Mouse (Mus musculus) forebrain, embryonic 14.5 days (tissue): ENCODE measurements around the gene Nup155. TPM values are rescaled to one million over a fixed set of nuclear protein-coding genes. Genes with fewer than 3 reads are reported as not detected.
A peak's percentile ranks its signal among the peaks of the same experiment; 100 is the strongest.
"Not testable (repeated sequence)": the region's sequence is repeated elsewhere in the genome, so short reads cannot be mapped to it uniquely, and the experiment has no call there.

Source experiments
- ATAC-seq: fragments of 200-750 bp; cut with Nextera tagmentation; 2 replicates; pipeline ENCODE4 v1.8.0; 2017; ENCODE audit warnings: mild to moderate bottlenecking, moderate library complexity
- DNase-seq: peaks from one replicate; pipeline ENCODE4 v3.0.0-alpha.2; 2015; ENCODE audit warnings: low spot score
- H3K27ac ChIP-seq: fragments of 300-500 bp; sonication (generic); 2 replicates; pipeline ENCODE4 v1.5.1; 2014; ENCODE audit warnings: low read depth, mild to moderate bottlenecking, control low read depth, low read length, moderate library complexity
- H3K27me3 ChIP-seq: fragments of 300-500 bp; sonication (generic); replicated peaks from 2 replicates; pipeline ENCODE4 v1.6.1; 2014; ENCODE audit warnings: low read length, control low read depth, mixed read lengths; ENCODE audit not compliant: control insufficient read depth, insufficient read depth
- H3K36me3 ChIP-seq: fragments of 300-500 bp; sonication (generic); 2 replicates; pipeline ENCODE4 v1.6.1; 2014; ENCODE audit warnings: low read length, control low read depth; ENCODE audit not compliant: control insufficient read depth, insufficient read depth
- H3K4me1 ChIP-seq: fragments of 300-500 bp; sonication (generic); 2 replicates; pipeline ENCODE4 v1.6.1; 2014; ENCODE audit warnings: antibody characterized with exemption, low read length, control low read depth; ENCODE audit not compliant: control insufficient read depth, insufficient read depth
- H3K4me2 ChIP-seq: fragments of 300-500 bp; sonication (generic); 2 replicates; pipeline ENCODE4 v1.6.1; 2014; ENCODE audit warnings: mild to moderate bottlenecking, control low read depth, low read length
- H3K4me3 ChIP-seq: fragments of 300-500 bp; sonication (generic); 2 replicates; pipeline ENCODE4 v1.5.1; 2014; ENCODE audit warnings: low read depth, low read length, control low read depth
- H3K9ac ChIP-seq: fragments of 300-500 bp; sonication (generic); 2 replicates; pipeline ENCODE4 v1.6.1; 2014; ENCODE audit warnings: mild to moderate bottlenecking, low read length, control low read depth, moderate library complexity
- H3K9me3 ChIP-seq: fragments of 300-500 bp; sonication (generic); replicated peaks from 2 replicates; pipeline ENCODE4 v1.6.1; 2016; ENCODE audit warnings: low read length, control low read depth, mixed read lengths; ENCODE audit not compliant: control insufficient read depth
- WGBS: fragments of 180-500 bp; shearing (Covaris S2); extraction: QIAGEN DNeasy Blood & Tissue Kit; methylation state at CpG from one replicate; pipeline ENCODE4 v1.1.7; 2014; 5-methylcytosine and 5-hydroxymethylcytosine counted together
- polyA plus RNA-seq: library from polyadenylated mRNA; unstranded; fragments of >200 nt; fragmentation: Nextera tagmentation; extraction: Ambion mirVana; gene quantifications from 2 replicates; pipeline ENCODE4 v1.2.1, GENCODE M21; 2014

Nup155 gene
- polyA plus RNA-seq, 1 experiment from 2014 or later: 11.0 TPM

GRCm38 (mm10) chr15:8098774-8099749 is 10.0 kb upstream of the Nup155 start, which contains the start of gene Wdr70:
Gene Wdr70, minus strand, starts transcription at chr15:8099209.
- 2% methylated on average over 56 of the region's 56 CpGs for WGBS
- Histone ChIP-seq H3K9ac (peak within 1 kb of the TSS; percentile 72), H3K9me3 (no peaks in the 10 kb centered on the region)

GRCm38 (mm10) chr15:8101975-8102542 is 7.0 kb upstream of the Nup155 start:
- not testable (repeated sequence) for H3K4me3 ChIP-seq, H3K9ac ChIP-seq, H3K9me3 ChIP-seq, H3K36me3 ChIP-seq, H3K4me1 ChIP-seq, DNase-seq, H3K27me3 ChIP-seq, H3K4me2 ChIP-seq, H3K27ac ChIP-seq, ATAC-seq
- WGBS: 82% methylated on average over 13 of the region's 15 CpGs

More at GRCm38 (mm10) chr15:8098774-8099749, 10.0 kb upstream of the Nup155 start, which contains the start of gene Wdr70:
- ATAC-seq: peak; percentile 98
- H3K4me1 ChIP-seq: no peaks in the 10 kb centered on the region
- H3K27me3 ChIP-seq: no peaks in the 10 kb centered on the region
- peaks cover 23% of the 10 kb centered on the region for H3K36me3 ChIP-seq
- peak within 1 kb of the TSS; percentile 66 for H3K4me3 ChIP-seq
- DNase-seq: peak; percentile 96
- H3K27ac ChIP-seq: no peak within 1 kb of the TSS
- H3K4me2 ChIP-seq: peak within 1 kb of the TSS; percentile 71

GRCm38 (mm10) chr15:8108360-8108965 is 610 bp upstream of the Nup155 start:
- H3K27me3 ChIP-seq: no peaks in the 10 kb centered on the region
- H3K4me3 ChIP-seq: peak overlapping the region; percentile 83
- H3K27ac ChIP-seq: peak overlapping the region; percentile 61; the same call in 1 of the 2 replicates
- WGBS: 60% methylated on average over 19 of the region's 19 CpGs
- H3K4me2 ChIP-seq: peak overlapping the region; percentile 54
- ATAC-seq (peak; percentile 44), DNase-seq (no peak)
- peaks cover 10% of the 10 kb centered on the region for H3K4me1 ChIP-seq
- H3K9ac ChIP-seq: peak overlapping the region; percentile 80
- no peaks in the 10 kb centered on the region for H3K9me3 ChIP-seq
- H3K36me3 ChIP-seq: peaks cover 18% of the 10 kb centered on the region

- ATAC-seq: no peak
- H3K4me2 ChIP-seq: peak overlapping the region; percentile 67
- no peaks in the 10 kb centered on the region for H3K27me3 ChIP-seq
- no peaks in the 10 kb centered on the region for H3K9me3 ChIP-seq
- H3K4me1 ChIP-seq: peaks cover 10% of the 10 kb centered on the region
- peaks cover 26% of the 10 kb centered on the region for H3K36me3 ChIP-seq
- WGBS: 4% methylated on average over 8 of the region's 8 CpGs
- H3K9ac ChIP-seq: peak overlapping the region; percentile 80
- H3K27ac ChIP-seq: no peak overlapping the region
- peak overlapping the region; percentile 83 for H3K4me3 ChIP-seq
- no peak for DNase-seq
These were observed 709 bp downstream of the Nup155 start for GRCm38 (mm10) chr15:8109782-8110181.

GRCm38 (mm10) chr15:8129281-8129680 is 20.2 kb downstream of the Nup155 start:
- Histone ChIP-seq H3K4me2 (no peak overlapping the region), H3K9ac (no peak overlapping the region), H3K4me3 (no peak overlapping the region), H3K36me3 (peaks cover 80% of the 10 kb centered on the region), H3K27ac (no peak overlapping the region), H3K4me1 (no peaks in the 10 kb centered on the region), H3K9me3 (no peaks in the 10 kb centered on the region), H3K27me3 (no peaks in the 10 kb centered on the region)
- no peak for DNase-seq
- ATAC-seq: no peak
- 72% methylated on average over 1 of the region's 1 CpGs for WGBS

- no peaks in the 10 kb centered on the region for H3K9me3 ChIP-seq
- ATAC-seq (no peak), DNase-seq (no peak)
- 93% methylated on average over 3 of the region's 3 CpGs for WGBS
- no peaks in the 10 kb centered on the region for H3K4me1 ChIP-seq
- no peak overlapping the region for H3K4me2 ChIP-seq
- no peak overlapping the region for H3K27ac ChIP-seq
- no peak overlapping the region for H3K4me3 ChIP-seq
- no peak overlapping the region for H3K9ac ChIP-seq
- H3K36me3 ChIP-seq: peaks cover 90% of the 10 kb centered on the region
- H3K27me3 ChIP-seq: no peaks in the 10 kb centered on the region
These were observed 22.2 kb downstream of the Nup155 start for GRCm38 (mm10) chr15:8131268-8131667.

- no peaks in the 10 kb centered on the region for H3K27me3 ChIP-seq
- H3K36me3 ChIP-seq: peaks cover 90% of the 10 kb centered on the region
- no peak overlapping the region for H3K4me2 ChIP-seq
- DNase-seq (no peak), ATAC-seq (no peak)
- no peaks in the 10 kb centered on the region for H3K9me3 ChIP-seq
- H3K27ac ChIP-seq: no peak overlapping the region
- H3K4me3 ChIP-seq: no peak overlapping the region
- no peaks in the 10 kb centered on the region for H3K4me1 ChIP-seq
- no peak overlapping the region for H3K9ac ChIP-seq
These were observed 22.7 kb downstream of the Nup155 start for GRCm38 (mm10) chr15:8131761-8132160.

GRCm38 (mm10) chr15:8135606-8136005 is 26.5 kb downstream of the Nup155 start:
- Histone ChIP-seq H3K36me3 (peaks cover 88% of the 10 kb centered on the region), H3K4me3 (no peak overlapping the region), H3K9me3 (no peaks in the 10 kb centered on the region), H3K27me3 (no peaks in the 10 kb centered on the region), H3K4me1 (no peaks in the 10 kb centered on the region), H3K9ac (no peak overlapping the region), H3K4me2 (no peak overlapping the region), H3K27ac (no peak overlapping the region)
- WGBS: 95% methylated on average over 5 of the region's 5 CpGs
- no peak for DNase-seq
- no peak for ATAC-seq
